Mouse (Mus musculus): ENCODE data around the gene Tbc1d22a. TPM values are rescaled to one million over a fixed set of nuclear protein-coding genes. Genes with fewer than 3 reads are reported as not detected.
"Not testable (repeated sequence)": the region's sequence is repeated elsewhere in the genome, so short reads cannot be mapped to it uniquely, and the experiment has no call there.

Gene Tbc1d22a
- polyA plus RNA-seq, 1 experiment, result 12.8 TPM

DNA sequence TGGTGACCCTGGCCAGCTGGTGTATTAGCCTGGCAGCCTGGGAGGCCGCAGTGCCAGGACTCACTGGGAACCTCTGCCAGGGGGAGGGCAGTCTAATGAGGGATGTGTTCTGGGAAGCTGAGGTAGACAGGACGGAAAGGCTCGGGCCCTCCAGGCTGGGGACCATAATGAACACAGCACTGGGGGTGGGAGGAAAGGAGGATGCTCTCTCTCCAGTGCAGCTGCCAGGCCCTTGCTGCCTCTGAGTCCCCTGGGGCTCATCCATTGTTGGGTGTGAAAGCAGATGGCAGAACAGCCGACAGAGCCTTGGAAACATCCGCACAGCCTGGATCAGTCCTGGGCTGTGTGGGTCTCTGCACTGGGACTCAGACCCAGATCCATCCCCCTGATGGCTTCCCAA lies 26.1 kb upstream of the Tbc1d22a start:
- Histone ChIP-seq H3K4me3 (ENCODE audit: insufficient read depth, low read length) (no peak overlapping the region), H3K4me1 (ENCODE audit: control insufficient read depth, insufficient read depth, low read length) (0 out of 2 replicates have a peak, but pooled peaks cover 3% of the 10 kb centered on the region), H3K27ac (ENCODE audit: insufficient read depth, low read length) (no peak overlapping the region)
- TF ChIP-seq CTCF (IDR thresholded peaks at IDR 0.05; ENCODE audit: borderline replicate concordance, insufficient read depth, low read length), result no peak
- TF ChIP-seq POLR2A (IDR thresholded peaks at IDR 0.05; ENCODE audit: low read depth, low read length), result no peak

DNA sequence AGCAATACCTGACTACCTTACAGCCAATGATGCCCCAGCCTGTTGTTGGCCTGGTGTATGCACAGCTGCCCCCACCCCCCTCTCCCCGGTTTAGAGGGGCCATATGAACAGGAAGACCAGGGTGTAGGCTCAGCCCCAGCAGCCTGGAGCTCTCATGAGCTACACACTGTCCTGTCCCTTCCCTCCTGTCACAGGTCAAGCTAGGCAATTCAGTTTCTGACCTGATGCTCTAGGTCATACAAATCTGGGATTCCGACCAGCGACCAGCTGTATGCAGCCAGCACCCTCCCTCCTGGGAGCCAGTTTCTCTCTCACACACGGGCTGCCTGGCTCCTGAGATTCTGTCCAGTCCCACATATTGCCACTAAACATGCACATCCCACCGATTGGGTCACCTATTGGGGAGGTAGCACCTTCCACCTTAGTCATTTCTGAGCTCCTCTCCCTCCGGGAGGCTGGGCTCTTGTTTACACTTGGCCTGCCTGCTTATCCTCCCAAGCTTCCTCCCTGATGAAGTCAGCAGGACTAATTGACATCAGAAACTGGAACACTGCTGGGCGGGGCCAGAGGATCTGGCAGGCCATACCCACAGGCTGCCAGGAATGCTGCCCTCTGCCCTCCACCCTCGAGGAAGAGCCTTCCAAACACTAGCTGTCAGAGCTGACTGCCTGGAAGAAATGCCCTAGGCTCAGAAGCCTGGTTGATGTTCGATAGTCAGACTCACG lies 25.4 kb upstream of the Tbc1d22a start:
- Histone ChIP-seq H3K27ac (ENCODE audit: insufficient read depth, low read length) (no peak overlapping the region), H3K4me1 (ENCODE audit: control insufficient read depth, insufficient read depth, low read length) (0 out of 2 replicates have a peak, but pooled peaks cover 3% of the 10 kb centered on the region), H3K4me3 (ENCODE audit: insufficient read depth, low read length) (no peak overlapping the region)
- no peak for TF ChIP-seq CTCF (IDR thresholded peaks at IDR 0.05; ENCODE audit: borderline replicate concordance, insufficient read depth, low read length)
- no peak for TF ChIP-seq POLR2A (IDR thresholded peaks at IDR 0.05; ENCODE audit: low read depth, low read length)

DNA sequence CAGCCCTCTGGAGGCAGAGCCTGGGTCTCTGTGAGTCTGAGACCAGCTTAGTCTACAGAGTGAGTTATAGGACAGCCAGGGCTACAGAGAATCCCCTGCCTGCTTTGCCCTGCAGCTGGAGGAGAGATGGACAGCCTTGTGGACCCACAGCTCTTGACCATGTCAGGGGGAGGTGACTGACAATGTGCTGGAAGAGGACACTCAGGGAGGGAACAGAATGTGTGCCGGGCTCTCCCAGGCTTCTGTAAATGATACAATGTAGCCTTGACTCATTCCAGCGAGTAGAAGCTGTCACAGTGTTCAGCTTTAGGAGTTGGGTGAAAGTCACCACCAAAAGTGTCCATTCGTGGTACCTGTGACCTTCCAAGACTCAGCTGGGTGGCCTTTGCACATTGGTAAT lies 23.9 kb upstream of the Tbc1d22a start:
- 0 out of 2 replicates have a peak, but pooled peaks cover 3% of the 10 kb centered on the region for H3K4me1 ChIP-seq (ENCODE audit: control insufficient read depth, insufficient read depth, low read length)
- no peak overlapping the region for H3K27ac ChIP-seq (ENCODE audit: insufficient read depth, low read length)
- H3K4me3 ChIP-seq (ENCODE audit: insufficient read depth, low read length), result no peak overlapping the region
- no peak for TF ChIP-seq POLR2A (IDR thresholded peaks at IDR 0.05; ENCODE audit: low read depth, low read length)
- TF ChIP-seq CTCF (IDR thresholded peaks at IDR 0.05; ENCODE audit: borderline replicate concordance, insufficient read depth, low read length), result no peak

DNA sequence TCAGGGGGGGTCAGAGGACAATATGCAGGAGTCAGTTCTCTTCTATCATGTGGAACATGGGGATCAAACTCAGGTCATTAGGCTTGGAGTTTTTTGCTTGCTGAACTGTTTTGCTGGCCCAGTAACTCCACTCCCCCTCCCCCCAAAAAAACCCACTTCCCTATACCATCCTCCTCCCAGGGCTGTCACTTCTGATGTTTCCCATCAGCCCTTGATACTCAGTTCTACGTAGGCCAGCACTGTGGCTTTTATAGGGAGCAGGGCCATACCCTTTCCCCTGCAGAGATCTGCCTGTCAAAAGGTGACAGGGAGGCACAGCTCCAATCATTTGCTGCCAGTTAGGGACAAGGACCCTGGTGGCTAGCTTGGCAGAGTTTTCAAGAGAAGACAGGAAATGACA lies 22.8 kb upstream of the Tbc1d22a start:
- Histone ChIP-seq H3K4me1 (ENCODE audit: control insufficient read depth, insufficient read depth, low read length) (0 out of 2 replicates have a peak, but pooled peaks cover 3% of the 10 kb centered on the region), H3K27ac (ENCODE audit: insufficient read depth, low read length) (no peak overlapping the region), H3K4me3 (ENCODE audit: insufficient read depth, low read length) (no peak overlapping the region)
- no peak for TF ChIP-seq POLR2A (IDR thresholded peaks at IDR 0.05; ENCODE audit: low read depth, low read length)
- TF ChIP-seq CTCF (IDR thresholded peaks at IDR 0.05; ENCODE audit: borderline replicate concordance, insufficient read depth, low read length), result no peak

DNA sequence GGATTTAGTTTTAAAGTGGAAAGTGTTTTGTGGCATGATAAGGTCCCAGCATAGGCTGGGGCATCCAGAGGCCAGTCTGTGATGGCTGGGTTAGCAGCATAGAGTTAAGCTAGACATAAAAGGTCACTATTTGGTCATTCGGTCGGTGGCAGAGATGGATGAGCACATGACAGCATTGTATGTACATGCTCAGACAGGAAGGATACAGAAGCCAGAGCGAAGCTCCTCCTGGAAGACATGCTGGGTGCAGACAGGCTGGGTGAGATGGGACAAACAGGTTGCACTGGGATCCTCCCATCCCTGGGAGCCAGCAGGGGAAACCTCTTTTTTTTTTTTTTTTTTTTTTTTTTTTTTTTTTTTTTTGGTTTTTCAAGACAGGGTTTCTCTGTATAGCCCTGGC lies 22.3 kb upstream of the Tbc1d22a start:
- TF ChIP-seq CTCF (IDR thresholded peaks at IDR 0.05; ENCODE audit: borderline replicate concordance, insufficient read depth, low read length) (no peak), POLR2A (IDR thresholded peaks at IDR 0.05; ENCODE audit: low read depth, low read length) (no peak)
- H3K4me1 ChIP-seq (ENCODE audit: control insufficient read depth, insufficient read depth, low read length), result 0 out of 2 replicates have a peak, but pooled peaks cover 3% of the 10 kb centered on the region

DNA sequence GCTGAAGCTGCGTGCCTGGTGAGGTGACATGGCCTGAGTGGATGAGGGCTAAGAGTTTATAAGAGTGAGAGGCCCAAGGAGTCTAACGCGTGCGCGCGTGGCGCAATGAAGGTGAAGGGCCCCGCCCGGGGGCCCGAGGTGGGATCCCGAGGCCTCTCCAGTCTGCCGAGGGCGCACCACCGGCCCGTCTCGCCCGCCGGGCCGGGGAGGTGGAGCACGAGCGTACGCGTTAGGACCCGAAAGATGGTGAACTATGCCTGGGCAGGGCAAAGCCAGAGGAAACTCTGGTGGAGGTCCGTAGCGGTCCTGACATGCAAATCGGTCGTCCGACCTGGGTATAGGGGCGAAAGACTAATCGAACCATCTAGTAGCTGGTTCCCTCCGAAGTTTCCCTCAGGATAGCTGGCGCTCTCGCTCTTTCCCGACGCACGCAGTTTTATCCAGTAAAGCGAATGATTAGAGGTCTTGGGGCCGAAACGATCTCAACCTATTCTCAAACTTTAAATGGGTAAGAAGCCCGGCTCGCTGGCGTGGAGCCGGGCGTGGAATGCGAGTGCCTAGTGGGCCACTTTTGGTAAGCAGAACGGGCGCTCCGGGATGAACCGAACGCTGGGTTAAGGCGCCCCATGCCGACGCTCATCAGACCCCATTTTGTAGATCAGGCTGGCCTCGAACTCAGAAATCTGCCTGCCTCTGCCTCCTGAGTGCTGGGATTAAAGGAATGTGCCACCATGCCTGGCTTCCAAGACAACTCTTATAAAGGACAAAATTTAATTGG lies 19.4 kb upstream of the Tbc1d22a start:
- H3K27ac ChIP-seq (ENCODE audit: insufficient read depth, low read length); H3K4me1 ChIP-seq (ENCODE audit: control insufficient read depth, insufficient read depth, low read length); H3K4me3 ChIP-seq (ENCODE audit: insufficient read depth, low read length): not testable (repeated sequence)

More for the DNA sequence above, 22.3 kb upstream of the Tbc1d22a start:
- Histone ChIP-seq H3K27ac (ENCODE audit: insufficient read depth, low read length) (no peak overlapping the region), H3K4me3 (ENCODE audit: insufficient read depth, low read length) (no peak overlapping the region)

DNA sequence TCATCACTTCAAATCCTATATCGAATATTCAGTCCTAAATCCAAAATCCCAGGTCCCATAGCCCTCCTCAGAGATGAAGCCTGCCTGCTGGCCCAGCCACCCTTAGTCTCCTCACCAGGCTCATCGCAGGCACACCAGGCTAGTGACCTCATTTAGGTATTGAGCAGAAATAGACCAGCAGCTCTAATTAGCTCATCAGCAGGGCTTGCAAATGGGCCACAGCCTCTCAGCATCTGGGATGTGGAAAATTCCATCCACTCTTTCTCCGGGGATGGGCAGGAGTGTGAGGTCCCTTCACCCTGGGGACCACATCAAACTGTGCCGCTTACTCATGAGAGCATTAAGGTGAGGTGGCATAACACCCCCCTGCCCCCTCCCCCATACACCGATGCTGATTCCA lies 15.2 kb upstream of the Tbc1d22a start:
- Histone ChIP-seq H3K4me1 (ENCODE audit: control insufficient read depth, insufficient read depth, low read length) (no peaks in the 10 kb centered on the region), H3K4me3 (ENCODE audit: insufficient read depth, low read length) (no peak overlapping the region), H3K27ac (ENCODE audit: insufficient read depth, low read length) (no peak overlapping the region)
- no peak for TF ChIP-seq CTCF (IDR thresholded peaks at IDR 0.05; ENCODE audit: borderline replicate concordance, insufficient read depth, low read length)

DNA sequence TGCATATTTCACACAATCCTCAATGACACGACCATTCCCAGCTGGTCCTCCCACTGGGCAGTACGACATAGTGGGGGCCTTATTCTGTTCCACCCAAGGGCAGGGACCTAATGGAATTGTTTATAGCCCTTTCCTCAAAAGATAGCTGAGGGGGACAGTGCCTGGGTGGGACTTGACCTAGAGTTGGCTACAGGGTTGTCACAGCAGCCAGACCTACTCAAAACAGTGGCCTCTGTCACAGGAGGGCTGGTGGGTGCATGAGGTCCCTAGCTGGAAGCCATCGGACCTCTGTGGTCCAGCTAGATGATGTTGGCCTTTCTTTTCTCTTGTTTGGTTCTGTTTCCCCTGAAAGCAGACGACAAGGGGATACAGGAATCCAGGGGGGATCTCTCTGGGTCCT lies 14.8 kb upstream of the Tbc1d22a start:
- H3K27ac ChIP-seq (ENCODE audit: insufficient read depth, low read length), result no peak overlapping the region
- no peaks in the 10 kb centered on the region for H3K4me1 ChIP-seq (ENCODE audit: control insufficient read depth, insufficient read depth, low read length)
- TF ChIP-seq POLR2A (IDR thresholded peaks at IDR 0.05; ENCODE audit: low read depth, low read length) (no peak), CTCF (IDR thresholded peaks at IDR 0.05; ENCODE audit: borderline replicate concordance, insufficient read depth, low read length) (no peak)
- no peak overlapping the region for H3K4me3 ChIP-seq (ENCODE audit: insufficient read depth, low read length)

DNA sequence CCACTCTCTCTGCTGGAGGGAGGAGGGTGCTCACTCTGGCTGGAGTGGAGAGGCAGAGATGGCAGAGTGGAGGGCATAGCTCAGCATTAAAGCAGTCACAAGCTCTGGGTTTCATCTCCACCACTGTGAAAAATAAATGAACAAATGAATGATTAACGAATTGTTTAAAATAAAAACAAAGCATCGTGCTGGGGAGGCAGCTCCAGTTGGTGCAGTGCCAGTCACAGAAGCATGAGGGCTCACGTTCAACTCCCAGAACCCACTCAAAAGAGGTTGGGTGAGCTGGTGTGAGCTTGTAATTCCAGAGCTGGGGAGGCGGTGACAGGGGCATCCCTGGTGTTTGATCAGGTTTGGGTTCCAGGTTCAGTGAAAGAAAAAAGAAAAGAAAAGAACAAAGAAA lies 14.1 kb upstream of the Tbc1d22a start:
- no peaks in the 10 kb centered on the region for H3K4me1 ChIP-seq (ENCODE audit: control insufficient read depth, insufficient read depth, low read length)
- no peak overlapping the region for H3K27ac ChIP-seq (ENCODE audit: insufficient read depth, low read length)
- no peak overlapping the region for H3K4me3 ChIP-seq (ENCODE audit: insufficient read depth, low read length)
- TF ChIP-seq POLR2A (IDR thresholded peaks at IDR 0.05; ENCODE audit: low read depth, low read length) (no peak), CTCF (IDR thresholded peaks at IDR 0.05; ENCODE audit: borderline replicate concordance, insufficient read depth, low read length) (no peak)

DNA sequence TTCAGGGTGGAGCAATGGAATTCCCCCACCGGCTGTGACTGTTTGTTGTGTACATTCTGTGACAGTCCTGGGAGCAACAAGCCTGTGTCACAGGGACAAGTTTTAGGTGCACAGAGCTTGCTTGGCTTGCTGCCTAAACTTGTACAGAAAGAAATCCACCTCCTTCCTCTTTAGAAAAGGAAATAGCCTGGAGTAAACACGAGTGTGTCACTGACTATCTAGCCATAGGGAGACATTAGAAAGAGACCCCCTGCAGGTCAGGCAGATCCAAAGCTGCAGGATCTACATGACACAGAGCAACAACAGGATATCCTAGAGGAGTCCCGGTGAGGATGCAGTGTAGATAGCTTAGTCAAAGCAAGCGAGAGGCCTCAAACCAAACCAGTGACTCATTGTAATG lies 13.2 kb upstream of the Tbc1d22a start:
- Histone ChIP-seq H3K4me3 (ENCODE audit: insufficient read depth, low read length) (no peak overlapping the region), H3K4me1 (ENCODE audit: control insufficient read depth, insufficient read depth, low read length) (no peaks in the 10 kb centered on the region), H3K27ac (ENCODE audit: insufficient read depth, low read length) (no peak overlapping the region)
- no peak for TF ChIP-seq CTCF (IDR thresholded peaks at IDR 0.05; ENCODE audit: borderline replicate concordance, insufficient read depth, low read length)
- no peak for TF ChIP-seq POLR2A (IDR thresholded peaks at IDR 0.05; ENCODE audit: low read depth, low read length)
